Mouse (Mus musculus): Measurements from ENCODE around the gene Akna. TPM values are rescaled to one million over a fixed set of nuclear protein-coding genes. Genes with fewer than 3 reads are reported as not detected.

Gene Akna
- polyA plus RNA-seq, 1 experiment from 2014 or later, result 8.3 TPM

DNA sequence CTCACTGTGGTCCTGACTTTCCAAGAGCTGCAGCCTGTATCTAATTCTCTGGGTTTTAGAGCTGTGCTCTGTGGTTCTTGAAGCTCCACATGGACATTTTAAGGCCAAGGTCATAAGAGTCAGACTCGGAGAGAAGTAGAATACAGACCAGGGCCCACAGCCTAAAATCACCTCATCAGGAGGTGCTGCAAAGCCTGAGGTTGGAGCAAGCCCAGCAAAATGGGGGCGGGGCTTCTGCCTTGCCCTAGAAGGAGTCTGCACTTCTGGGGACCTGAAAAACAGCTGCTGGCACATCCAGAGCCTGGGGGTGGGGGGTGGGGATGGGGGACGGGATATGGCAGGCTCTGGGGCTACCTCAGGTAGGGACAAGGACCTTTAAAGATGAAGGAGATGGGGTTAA is 27.2 kb upstream of the Akna start:
- no peak overlapping the region for H3K27ac ChIP-seq
- no peaks in the 10 kb centered on the region for H3K27me3 ChIP-seq
- H3K4me3 ChIP-seq (replicated peaks), result no peak overlapping the region
- H3K4me2 ChIP-seq, result no peak overlapping the region
- H3K9me3 ChIP-seq (replicated peaks), result no peaks in the 10 kb centered on the region
- H3K36me3 ChIP-seq, result peaks cover 9% of the 10 kb centered on the region; the same call in 1 of the 2 replicates
- 40% methylated on average over 3 of the region's 3 CpGs for WGBS
- no peak overlapping the region for H3K9ac ChIP-seq
- peaks cover 14% of the 10 kb centered on the region for H3K4me1 ChIP-seq
- ATAC-seq (replicated peaks; ENCODE audit: low FRiP score), result no peak

DNA sequence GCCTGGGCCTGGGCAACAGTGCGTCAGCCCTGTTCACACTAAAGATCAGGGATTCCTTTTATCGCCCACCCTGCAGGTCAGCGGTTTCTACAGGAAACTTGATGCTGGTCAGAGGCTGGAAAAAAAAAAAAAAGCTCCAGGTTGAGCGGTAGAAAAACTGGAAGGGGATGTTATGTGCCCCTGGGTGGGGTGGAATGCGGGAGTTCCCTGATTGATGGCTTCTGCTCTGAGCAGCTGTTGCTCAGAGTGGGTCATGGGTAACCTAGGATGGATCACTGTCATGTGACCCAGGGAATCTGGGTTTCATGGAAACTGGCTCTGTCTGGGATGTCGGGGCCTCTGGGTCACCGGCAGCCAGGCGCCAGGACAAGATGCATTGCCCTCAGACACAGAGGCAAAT is 23.2 kb upstream of the Akna start:
- Histone ChIP-seq H3K4me1 (peaks cover 18% of the 10 kb centered on the region), H3K9me3 (replicated peaks) (no peaks in the 10 kb centered on the region), H3K4me2 (no peak overlapping the region), H3K4me3 (replicated peaks) (no peak overlapping the region), H3K27ac (peak overlapping the region; percentile 38), H3K36me3 (no peaks in the 10 kb centered on the region), H3K9ac (no peak overlapping the region), H3K27me3 (no peaks in the 10 kb centered on the region)
- peak; percentile 70 for ATAC-seq (replicated peaks; ENCODE audit: low FRiP score)
- 31% methylated on average over 8 of the region's 8 CpGs for WGBS

DNA sequence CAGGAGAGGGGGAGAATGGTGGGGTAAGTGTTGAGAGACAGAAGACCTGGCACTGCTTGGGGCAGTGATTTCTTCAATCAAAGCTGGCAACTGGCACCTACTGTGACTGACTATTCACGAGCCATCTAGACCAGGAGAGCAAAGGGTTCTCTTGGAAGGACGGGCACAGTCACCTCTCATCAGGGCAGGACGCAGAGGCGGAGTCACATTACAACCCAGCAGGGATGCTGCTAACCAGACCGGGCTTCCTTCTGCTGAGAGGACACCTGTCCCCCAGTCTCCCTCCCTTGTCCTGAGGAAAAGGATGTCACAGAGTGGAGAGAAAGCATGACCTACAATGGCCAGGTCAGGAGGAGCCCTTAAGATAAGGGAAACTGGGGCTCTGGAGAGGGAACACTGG is 20.7 kb upstream of the Akna start:
- ATAC-seq (replicated peaks; ENCODE audit: low FRiP score), result no peak
- no peaks in the 10 kb centered on the region for H3K27me3 ChIP-seq
- H3K4me3 ChIP-seq (replicated peaks), result no peak overlapping the region
- H3K4me2 ChIP-seq, result no peak overlapping the region
- peaks cover 29% of the 10 kb centered on the region for H3K4me1 ChIP-seq
- no peak overlapping the region for H3K27ac ChIP-seq
- no peak overlapping the region for H3K9ac ChIP-seq
- H3K36me3 ChIP-seq, result no peaks in the 10 kb centered on the region
- 30% methylated on average over 5 of the region's 5 CpGs for WGBS
- no peaks in the 10 kb centered on the region for H3K9me3 ChIP-seq (replicated peaks)

DNA sequence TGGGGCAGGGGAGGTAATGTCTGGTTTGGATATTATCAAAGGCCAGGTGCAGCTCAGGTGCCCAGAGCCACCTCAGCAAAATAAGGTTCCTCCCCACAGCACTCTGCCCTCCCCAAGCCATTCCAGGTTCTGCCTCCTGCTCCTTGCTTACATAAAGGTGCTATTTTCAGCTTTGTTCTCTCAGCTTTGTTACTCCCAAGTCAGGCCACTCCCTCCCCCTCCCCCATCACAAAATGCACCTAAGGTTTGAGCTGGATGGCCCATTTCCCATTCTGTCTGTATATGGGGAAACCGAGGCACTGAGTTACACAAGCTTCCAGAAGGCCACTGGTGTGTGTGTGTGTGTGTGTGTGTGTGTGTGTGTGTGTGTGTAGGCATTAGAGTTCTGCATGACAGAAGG is 20.1 kb upstream of the Akna start:
- no peak overlapping the region for H3K27ac ChIP-seq
- no peak overlapping the region for H3K4me2 ChIP-seq
- no peaks in the 10 kb centered on the region for H3K36me3 ChIP-seq
- WGBS, result 78% methylated on average over 1 of the region's 1 CpGs
- no peaks in the 10 kb centered on the region for H3K9me3 ChIP-seq (replicated peaks)
- no peak overlapping the region for H3K4me3 ChIP-seq (replicated peaks)
- no peaks in the 10 kb centered on the region for H3K27me3 ChIP-seq
- ATAC-seq (replicated peaks; ENCODE audit: low FRiP score), result no peak
- no peak overlapping the region for H3K9ac ChIP-seq
- H3K4me1 ChIP-seq, result peaks cover 35% of the 10 kb centered on the region

DNA sequence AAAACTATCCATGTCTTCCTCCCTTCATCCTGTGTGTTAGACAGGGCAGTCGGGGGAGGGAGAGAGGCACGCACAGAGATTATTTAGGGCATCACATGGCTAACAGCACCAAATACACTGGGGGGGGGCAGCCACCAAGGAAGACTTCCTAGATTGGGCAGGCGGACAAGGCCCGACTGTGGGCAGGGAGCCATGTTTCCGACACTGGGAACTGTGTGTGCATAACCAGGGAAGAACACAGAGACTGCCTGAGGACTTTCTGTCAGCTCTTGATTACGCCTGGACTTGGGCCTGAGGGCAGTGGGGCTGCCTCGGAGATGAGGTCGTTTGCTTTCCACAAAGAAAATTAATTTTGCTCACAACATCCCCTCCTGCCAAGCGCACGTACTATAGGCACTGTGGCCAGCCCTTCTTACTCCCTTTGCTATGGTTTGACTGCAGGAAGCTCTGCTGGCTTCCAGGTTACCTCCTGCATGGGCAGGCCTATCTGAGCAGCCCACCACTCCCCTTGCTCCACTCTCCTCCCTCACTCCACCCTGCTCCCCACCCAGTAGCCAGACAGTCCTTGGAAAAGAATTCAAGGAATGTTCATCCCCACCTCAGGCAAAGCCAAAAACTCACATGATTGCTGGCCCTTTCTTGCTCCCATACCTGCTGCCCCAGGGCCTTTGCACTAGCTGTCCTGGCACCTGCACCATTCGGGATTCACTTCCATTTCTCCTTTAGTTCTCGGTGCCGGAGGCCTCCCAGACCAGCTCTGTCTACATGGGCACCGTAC is 17.2 kb upstream of the Akna start:
- Histone ChIP-seq H3K27me3 (no peaks in the 10 kb centered on the region), H3K4me1 (peaks cover 29% of the 10 kb centered on the region), H3K4me3 (replicated peaks) (no peak overlapping the region), H3K36me3 (no peaks in the 10 kb centered on the region), H3K4me2 (no peak overlapping the region), H3K9ac (no peak overlapping the region), H3K27ac (no peak overlapping the region), H3K9me3 (replicated peaks) (no peaks in the 10 kb centered on the region)
- ATAC-seq (replicated peaks; ENCODE audit: low FRiP score), result no peak
- 66% methylated on average over 14 of the region's 14 CpGs for WGBS

DNA sequence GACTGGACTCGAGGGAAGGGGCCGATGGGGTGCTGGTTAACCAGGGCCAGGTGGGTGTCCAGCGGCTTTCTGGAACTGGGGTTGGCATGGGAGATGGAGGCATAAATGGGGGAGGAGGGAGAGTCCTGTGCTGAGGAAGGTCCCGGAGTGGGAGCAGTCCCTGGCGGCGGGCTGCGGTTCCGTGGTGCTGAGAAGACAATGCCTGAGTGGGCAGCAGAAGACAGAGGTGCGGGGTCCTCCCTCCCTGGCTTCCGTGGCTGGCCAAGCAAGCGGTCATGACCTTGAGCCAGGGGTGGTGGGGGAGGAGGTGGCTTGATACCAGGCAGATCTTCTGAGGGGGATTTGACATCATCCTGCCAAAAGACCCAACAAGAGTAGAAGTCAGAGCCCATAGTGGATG is 15.1 kb upstream of the Akna start:
- H3K9ac ChIP-seq, result no peak overlapping the region
- H3K4me2 ChIP-seq, result no peak overlapping the region
- H3K27ac ChIP-seq, result no peak overlapping the region
- WGBS, result 51% methylated on average over 11 of the region's 11 CpGs
- H3K36me3 ChIP-seq, result no peaks in the 10 kb centered on the region
- ATAC-seq (replicated peaks; ENCODE audit: low FRiP score), result 0 out of 2 replicates have a peak, but pooled peaks have one; percentile 10
- no peak overlapping the region for H3K4me3 ChIP-seq (replicated peaks)
- H3K27me3 ChIP-seq, result no peaks in the 10 kb centered on the region
- H3K4me1 ChIP-seq, result peaks cover 25% of the 10 kb centered on the region
- H3K9me3 ChIP-seq (replicated peaks), result no peaks in the 10 kb centered on the region

DNA sequence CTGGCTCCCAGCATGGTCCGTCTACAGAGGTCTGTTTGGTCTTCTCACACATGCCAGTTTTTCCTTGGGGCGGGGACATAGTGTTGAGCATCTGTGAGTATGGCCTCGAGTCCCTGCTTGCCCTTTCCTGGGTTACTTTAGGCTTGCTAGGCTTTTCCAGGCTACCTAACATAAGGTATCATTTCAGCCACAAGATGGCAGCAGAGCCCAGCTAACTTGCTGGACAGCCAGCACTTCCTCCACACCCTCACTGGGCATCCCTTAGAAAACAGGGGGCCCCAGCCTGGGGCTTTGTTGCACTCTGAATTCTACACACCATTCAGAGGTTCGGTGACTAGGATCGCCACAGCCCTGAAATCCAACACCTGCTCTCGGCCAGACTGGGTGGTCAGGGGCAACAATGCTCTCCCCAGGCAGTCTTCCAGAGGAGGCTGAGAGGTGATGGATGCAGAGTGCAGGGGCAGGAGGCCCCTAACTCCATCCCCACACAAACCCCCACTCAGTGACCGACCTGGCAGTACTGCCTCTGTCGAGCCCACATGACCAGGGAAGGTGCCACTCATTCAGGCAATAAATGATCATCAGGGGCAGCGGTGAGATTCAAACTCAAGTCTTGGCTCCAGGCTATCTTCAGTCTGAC is 14.3 kb upstream of the Akna start:
- Histone ChIP-seq H3K4me2 (no peak overlapping the region), H3K27ac (no peak overlapping the region), H3K27me3 (no peaks in the 10 kb centered on the region), H3K36me3 (no peaks in the 10 kb centered on the region), H3K9ac (no peak overlapping the region), H3K9me3 (replicated peaks) (no peaks in the 10 kb centered on the region), H3K4me1 (peaks cover 25% of the 10 kb centered on the region), H3K4me3 (replicated peaks) (no peak overlapping the region)
- 15% methylated on average over 9 of the region's 9 CpGs for WGBS
- ATAC-seq (replicated peaks; ENCODE audit: low FRiP score), result peak; percentile 40; the same call in 1 of the 2 replicates

DNA sequence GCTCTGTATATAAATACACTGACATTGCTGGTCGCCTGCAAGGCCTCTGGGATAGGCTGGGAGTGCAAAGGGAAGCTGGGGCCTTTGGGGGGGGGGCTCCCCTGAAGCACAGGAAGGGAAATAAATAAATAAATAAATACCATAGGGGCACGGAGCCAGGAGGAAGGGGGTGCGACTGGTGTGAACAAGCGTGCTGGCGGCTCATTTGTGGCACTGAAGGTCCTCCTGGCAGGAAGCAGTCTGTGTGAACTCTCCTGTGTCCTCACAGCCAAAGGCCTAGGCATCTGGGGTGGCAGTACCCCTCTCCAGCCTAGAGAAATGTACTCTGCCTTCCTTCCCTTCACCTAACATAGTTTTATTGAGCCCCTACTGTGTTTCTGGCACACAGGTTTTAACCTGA is 11.8 kb upstream of the Akna start:
- no peak for ATAC-seq (replicated peaks; ENCODE audit: low FRiP score)
- 71% methylated on average over 5 of the region's 5 CpGs for WGBS

DNA sequence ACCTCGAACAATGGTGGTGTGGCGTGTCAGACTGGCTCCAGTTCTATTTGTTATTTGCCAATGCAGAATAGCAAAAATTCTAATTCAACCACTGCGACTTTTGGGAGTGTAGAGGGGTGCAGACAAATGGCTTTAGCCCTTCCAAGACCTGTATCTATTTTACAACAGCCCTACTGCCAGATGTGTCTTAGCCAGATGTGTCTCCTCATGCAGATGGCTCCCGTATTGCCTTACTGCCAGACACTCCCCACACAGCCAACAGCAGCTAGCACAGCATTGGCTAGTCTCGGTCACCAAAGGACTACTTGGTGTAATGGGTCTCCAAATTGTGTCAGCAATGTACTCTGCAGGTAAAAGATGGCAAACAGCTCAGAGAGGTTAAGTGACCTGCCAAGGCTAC is 8.1 kb upstream of the Akna start:
- H3K4me1 ChIP-seq, result peaks cover 30% of the 10 kb centered on the region
- 50% methylated on average over 5 of the region's 5 CpGs for WGBS

More for the DNA sequence above, 11.8 kb upstream of the Akna start:
- H3K4me2 ChIP-seq, result no peak overlapping the region
- peaks cover 28% of the 10 kb centered on the region for H3K4me1 ChIP-seq
- no peaks in the 10 kb centered on the region for H3K36me3 ChIP-seq
- no peak overlapping the region for H3K9ac ChIP-seq
- H3K27ac ChIP-seq, result no peak overlapping the region
- no peaks in the 10 kb centered on the region for H3K27me3 ChIP-seq
- no peaks in the 10 kb centered on the region for H3K9me3 ChIP-seq (replicated peaks)
- H3K4me3 ChIP-seq (replicated peaks), result no peak overlapping the region

DNA sequence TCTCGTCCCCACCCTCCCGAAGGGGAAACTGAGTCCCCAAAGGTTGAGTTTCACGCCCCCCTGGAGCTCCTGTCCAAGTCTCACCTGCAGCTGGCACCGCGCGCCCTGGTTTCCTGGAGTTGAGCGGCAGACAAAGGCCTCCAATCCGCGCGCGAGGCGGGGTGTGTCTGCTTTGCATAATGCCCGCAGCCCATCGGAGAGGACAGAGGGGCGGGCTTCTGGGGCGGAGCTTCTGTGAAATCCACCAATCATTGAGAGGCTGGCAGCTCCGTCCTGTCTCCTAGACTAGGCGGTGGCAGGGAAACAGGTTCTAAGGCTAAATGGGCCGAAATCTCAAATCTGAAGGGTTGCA is 7.4 kb upstream of the Akna start:
- H3K9ac ChIP-seq, result peak overlapping the region; percentile 34
- H3K4me1 ChIP-seq, result peaks cover 33% of the 10 kb centered on the region
- under 1% methylated on average over 19 of the region's 19 CpGs for WGBS
- 0 out of 2 replicates have a peak overlapping the region, but pooled peaks have one; percentile 48 for H3K27ac ChIP-seq
- peak overlapping the region; percentile 53 for H3K4me3 ChIP-seq (replicated peaks)
- peak; percentile 93 for ATAC-seq (replicated peaks; ENCODE audit: low FRiP score)
- H3K36me3 ChIP-seq, result no peaks in the 10 kb centered on the region
- peaks cover 5% of the 10 kb centered on the region; the same call in 1 of the 2 replicates for H3K27me3 ChIP-seq
- H3K9me3 ChIP-seq (replicated peaks), result no peaks in the 10 kb centered on the region
- H3K4me2 ChIP-seq, result peak overlapping the region; percentile 97

More for the DNA sequence above, 8.1 kb upstream of the Akna start:
- Histone ChIP-seq H3K9ac (no peak overlapping the region), H3K36me3 (no peaks in the 10 kb centered on the region), H3K9me3 (replicated peaks) (no peaks in the 10 kb centered on the region), H3K4me3 (replicated peaks) (no peak overlapping the region), H3K4me2 (peak overlapping the region; percentile 97), H3K27ac (no peak overlapping the region), H3K27me3 (peaks cover 5% of the 10 kb centered on the region; the same call in 1 of the 2 replicates)
- no peak for ATAC-seq (replicated peaks; ENCODE audit: low FRiP score)

DNA sequence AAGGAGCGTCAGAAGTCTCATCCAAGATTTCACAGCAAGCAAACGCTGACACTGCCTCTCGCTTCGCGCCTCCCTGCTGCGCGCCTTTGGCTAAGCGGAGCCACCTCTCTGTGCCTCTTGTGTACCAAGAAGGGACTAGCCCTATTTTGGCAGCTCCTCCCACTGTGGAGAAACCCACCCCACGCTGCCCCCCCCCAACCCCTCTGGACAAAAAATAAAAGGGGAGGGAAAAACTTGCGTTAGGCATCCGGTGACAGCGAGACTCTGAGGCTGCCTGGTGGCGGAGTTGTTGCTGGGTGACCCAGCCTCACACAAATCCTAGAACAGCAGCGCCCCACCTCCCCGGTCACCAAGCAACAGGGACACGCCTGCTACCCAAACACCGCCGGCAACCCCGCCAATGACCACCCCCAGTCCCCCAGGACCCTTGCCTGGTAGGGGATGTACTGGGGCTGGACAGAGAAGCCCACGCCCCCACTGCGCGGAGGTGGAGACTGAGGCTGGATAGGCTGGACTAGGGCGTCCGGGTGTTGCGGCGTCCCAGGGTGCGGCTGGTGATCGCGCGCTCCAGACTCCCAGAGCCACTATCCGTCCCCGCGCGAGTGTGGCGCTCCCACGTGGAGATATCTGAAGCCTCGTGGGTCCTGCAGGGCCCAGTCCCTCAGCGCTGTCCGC is 6.9 kb upstream of the Akna start:
- H3K27me3 ChIP-seq, result peaks cover 5% of the 10 kb centered on the region; the same call in 1 of the 2 replicates
- H3K4me3 ChIP-seq (replicated peaks), result peak overlapping the region; percentile 53
- WGBS, result under 1% methylated on average over 39 of the region's 39 CpGs
- H3K9ac ChIP-seq, result peak overlapping the region; percentile 34
- no peaks in the 10 kb centered on the region for H3K36me3 ChIP-seq
- peaks cover 38% of the 10 kb centered on the region for H3K4me1 ChIP-seq
- H3K4me2 ChIP-seq, result peak overlapping the region; percentile 97
- H3K27ac ChIP-seq, result peak overlapping the region; percentile 48; the same call in 1 of the 2 replicates
- peak; percentile 82 for ATAC-seq (replicated peaks; ENCODE audit: low FRiP score)
- no peaks in the 10 kb centered on the region for H3K9me3 ChIP-seq (replicated peaks)
